ENCODE assay signal across 12 mouse cellular contexts in genomic region chr16:13557784-13558183, GRCm38 (mm10).
"Had no signal": no experiment of that assay in that cellular context is flagged by ENCODE, and none has a peak within 500 bp of the region (broad histone marks: within the 10 kb centered on the region; RNA-seq: fewer than 3 reads in every experiment).

No protein-coding gene starts in this region.

- H3K27me3 ChIP-seq: liver, embryonic 15.5 days; neural tube, embryonic 12.5 days had no signal

- ATAC-seq: lung, postnatal 0 days had no signal

- H3K9ac ChIP-seq: liver, embryonic 15.5 days; neural tube, embryonic 12.5 days had no signal

- H3K4me3 ChIP-seq: left cerebral cortex, adult 2 months; limb, embryonic 10.5 days; liver, embryonic 15.5 days; neural tube, embryonic 12.5 days had no signal

- H3K4me2 ChIP-seq: liver, embryonic 11.5 days; liver, embryonic 15.5 days; neural tube, embryonic 12.5 days had no signal

- H3K27ac ChIP-seq: left cerebral cortex, adult 2 months; limb, embryonic 10.5 days; liver, embryonic 15.5 days; neural tube, embryonic 12.5 days had no signal

- DNase-seq: kidney, postnatal 25 days; lung, adult 2 months; midbrain, embryonic 14.5 days; spleen, adult 18-20 months; thymus, adult 18-20 months; thymus, postnatal 14 days had no signal

- H3K36me3 ChIP-seq: neural tube, embryonic 12.5 days had no signal

- H3K4me1 ChIP-seq: limb, embryonic 10.5 days; liver, embryonic 15.5 days; neural tube, embryonic 12.5 days had no signal

- H3K9me3 ChIP-seq: limb, embryonic 10.5 days; liver, embryonic 15.5 days; neural tube, embryonic 12.5 days had no signal
